Mouse (Mus musculus): ENCODE data around the gene Stat5a.

DNA sequence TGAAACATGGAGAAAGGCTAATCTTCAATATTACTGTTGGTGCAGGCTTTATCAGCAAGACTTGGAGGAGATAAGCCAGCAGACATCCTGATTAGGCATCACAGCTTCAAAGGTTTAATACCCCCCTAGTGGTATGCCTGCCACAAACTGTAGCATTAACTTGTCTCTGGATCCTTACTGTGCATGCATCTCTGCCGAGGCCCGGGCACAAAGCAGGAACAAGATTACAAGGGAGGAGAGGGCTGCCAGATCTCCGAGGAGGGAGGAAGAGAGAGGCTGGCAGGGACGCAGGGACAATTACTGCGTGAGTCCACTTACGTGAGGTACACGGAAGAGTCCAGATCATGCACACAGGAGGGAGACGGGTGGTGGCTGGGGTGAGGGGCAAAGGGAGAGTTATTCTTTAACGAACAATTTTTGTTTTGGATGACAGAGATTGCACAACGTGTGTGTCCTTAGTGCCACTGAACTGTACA is 30.4 kb upstream of the Stat5a start:
- TF ChIP-seq GATA1 (IDR thresholded peaks at IDR 0.05; ENCODE audit: borderline replicate concordance, low read length) = no peak
- TF ChIP-seq CTCF (IDR thresholded peaks at IDR 0.05; ENCODE audit: low read depth, low read length) = no peak

All from G1E (cell line).